Mouse (Mus musculus) lung, postnatal 36 days (tissue): Measurements from ENCODE around the gene Mucl1.
"Not testable (repeated sequence)": the region's sequence is repeated elsewhere in the genome, so short reads cannot be mapped to it uniquely, and the experiment has no call there.

Experiments
- DNase-seq: peaks from one replicate; pipeline ENCODE4 v3.0.0; 2022; ENCODE audit warnings: mixed read lengths

The Mucl1 gene

GRCm38 (mm10) chr15:103755369-103755768, at the start of gene Mucl1:
TSS of gene Mucl1 (minus strand) at chr15:103755469.
- DNase-seq, result no peak

- DNase-seq, result peak; percentile 35
These were observed 11.6 kb upstream of the Mucl1 start for GRCm38 (mm10) chr15:103766836-103767235.

- DNase-seq, result not testable (repeated sequence)
These were observed 38.4 kb downstream of the Mucl1 start for GRCm38 (mm10) chr15:103716861-103717260.
